Mouse (Mus musculus) forebrain, embryonic 11.5 days (tissue): ENCODE measurements around the gene Clic1. TPM values are rescaled to one million over a fixed set of nuclear protein-coding genes. Genes with fewer than 3 reads are reported as not detected.

Experiments
- ATAC-seq: fragments of 200-750 bp; cut with Nextera tagmentation; replicated peaks from 2 replicates; pipeline ENCODE4 v1.8.0; 2017; ENCODE audit warnings: moderate TSS enrichment; ENCODE audit not compliant: low FRiP score
- DNase-seq: peaks from one replicate; pipeline ENCODE4 v3.0.0-alpha.2; 2017; ENCODE audit warnings: low spot score
- H3K27ac ChIP-seq: fragments of 300-500 bp; sonication (generic); 2 replicates; pipeline ENCODE4 v1.5.1; 2014; ENCODE audit warnings: low read depth, low read length
- H3K27me3 ChIP-seq: fragments of 300-500 bp; sonication (generic); 2 replicates; pipeline ENCODE4 v1.6.1; 2014; ENCODE audit warnings: mild to moderate bottlenecking, low read length, mixed read lengths; ENCODE audit not compliant: control insufficient read depth, insufficient read depth
- H3K36me3 ChIP-seq: fragments of 300-500 bp; sonication (generic); 2 replicates; pipeline ENCODE4 v1.6.1; 2014; ENCODE audit warnings: mild to moderate bottlenecking, low read length, moderate library complexity, mixed read lengths; ENCODE audit not compliant: control insufficient read depth, insufficient read depth
- H3K4me1 ChIP-seq: fragments of 300-500 bp; sonication (generic); replicated peaks from 2 replicates; pipeline ENCODE4 v1.6.1; 2014; ENCODE audit warnings: low read length, mixed read lengths; ENCODE audit not compliant: control insufficient read depth, insufficient read depth
- H3K4me2 ChIP-seq: fragments of 300-500 bp; sonication (generic); 2 replicates; pipeline ENCODE4 v1.6.1; 2014; ENCODE audit warnings: low read depth, mild to moderate bottlenecking, low read length, moderate library complexity, mixed read lengths; ENCODE audit not compliant: severe bottlenecking
- H3K4me3 ChIP-seq: fragments of 300-500 bp; sonication (generic); 2 replicates; pipeline ENCODE4 v1.5.1; 2014; ENCODE audit warnings: low read depth, low read length
- H3K9ac ChIP-seq: fragments of 300-500 bp; sonication (generic); 2 replicates; pipeline ENCODE4 v1.6.1; 2014; ENCODE audit warnings: low read length
- H3K9me3 ChIP-seq: fragments of 300-500 bp; sonication (generic); 2 replicates; pipeline ENCODE4 v1.6.1; 2016; ENCODE audit warnings: low read length, mixed read lengths; ENCODE audit not compliant: control insufficient read depth
- WGBS: fragments of 180-500 bp; shearing (Covaris S2); extraction: QIAGEN DNeasy Blood & Tissue Kit; methylation state at CpG from one replicate; pipeline ENCODE4 v1.1.7; 2014; 5-methylcytosine and 5-hydroxymethylcytosine counted together
- polyA plus RNA-seq: library from polyadenylated mRNA; unstranded; fragments of >200 nt; fragmentation: Nextera tagmentation; extraction: Ambion mirVana; gene quantifications from 2 replicates; pipeline ENCODE4 v1.2.1, GENCODE M21; 2014

The Clic1 gene
- polyA plus RNA-seq, result 67.7 and 74.5 TPM in 2 replicates

GRCm38 (mm10) chr17:35049561-35050016 is at the start of gene Clic1:
TSS of gene Clic1 (plus strand) at chr17:35049966.
- DNase-seq (peak; percentile 88), ATAC-seq (peak; percentile 5; the same call in 1 of the 2 replicates)
- H3K9ac ChIP-seq, result peak within 1 kb of the TSS; percentile 79
- peak within 1 kb of the TSS; percentile 86 for H3K27ac ChIP-seq
- WGBS, result 1% methylated on average over 11 of the region's 11 CpGs
- H3K9me3 ChIP-seq, result no peaks in the 10 kb centered on the region; the same call in none of the 2 replicates
- H3K4me3 ChIP-seq, result peak within 1 kb of the TSS; percentile 58
- peaks cover 32% of the 10 kb centered on the region for H3K4me1 ChIP-seq
- H3K27me3 ChIP-seq, result no peaks in the 10 kb centered on the region
- peak within 1 kb of the TSS; percentile 88 for H3K4me2 ChIP-seq
- peaks cover 5% of the 10 kb centered on the region for H3K36me3 ChIP-seq

GRCm38 (mm10) chr17:35000717-35001451 is 48.9 kb upstream of the Clic1 start, which contains the start of gene Vars:
TSS of gene Vars (plus strand) at chr17:35000987.
- Histone ChIP-seq H3K4me1 (peaks cover 20% of the 10 kb centered on the region; the same call in 1 of the 2 replicates), H3K36me3 (peaks cover 17% of the 10 kb centered on the region), H3K4me2 (peak within 1 kb of the TSS; percentile 99), H3K9ac (peak within 1 kb of the TSS; percentile 84), H3K27me3 (no peaks in the 10 kb centered on the region), H3K9me3 (no peaks in the 10 kb centered on the region), H3K4me3 (peak within 1 kb of the TSS; percentile 62), H3K27ac (peak within 1 kb of the TSS; percentile 96)
- ATAC-seq (peak; percentile 91), DNase-seq (peak; percentile 97)
- WGBS, result under 1% methylated on average over 74 of the region's 83 CpGs

- Histone ChIP-seq H3K36me3 (peaks cover 19% of the 10 kb centered on the region), H3K27ac (peak overlapping the region; percentile 96)
Observed at GRCm38 (mm10) chr17:35001452-35002152, 48.2 kb upstream of the Clic1 start.

GRCm38 (mm10) chr17:35002153-35002865 is 47.5 kb upstream of the Clic1 start:
- Histone ChIP-seq H3K27me3 (no peaks in the 10 kb centered on the region), H3K9ac (peak overlapping the region; percentile 84), H3K4me3 (peak overlapping the region; percentile 62), H3K4me2 (peak overlapping the region; percentile 99), H3K4me1 (peaks cover 19% of the 10 kb centered on the region; the same call in 1 of the 2 replicates), H3K36me3 (peaks cover 21% of the 10 kb centered on the region), H3K9me3 (no peaks in the 10 kb centered on the region), H3K27ac (no peak overlapping the region)
- no peak for DNase-seq
- WGBS, result 14% methylated on average over 12 of the region's 12 CpGs
- no peak for ATAC-seq

More at GRCm38 (mm10) chr17:35001452-35002152, 48.2 kb upstream of the Clic1 start:
- no peak for DNase-seq
- Histone ChIP-seq H3K9ac (peak overlapping the region; percentile 84), H3K9me3 (no peaks in the 10 kb centered on the region), H3K4me1 (peaks cover 20% of the 10 kb centered on the region; the same call in 1 of the 2 replicates), H3K27me3 (no peaks in the 10 kb centered on the region), H3K4me2 (peak overlapping the region; percentile 99), H3K4me3 (peak overlapping the region; percentile 62)
- no peak; the same call in 1 of the 2 replicates for ATAC-seq
- WGBS, result 1% methylated on average over 35 of the region's 35 CpGs

- Histone ChIP-seq H3K4me3 (peak overlapping the region; percentile 62), H3K27ac (no peak overlapping the region), H3K9me3 (no peaks in the 10 kb centered on the region), H3K36me3 (peaks cover 18% of the 10 kb centered on the region), H3K4me2 (peak overlapping the region; percentile 99; the same call in 1 of the 2 replicates), H3K4me1 (peaks cover 17% of the 10 kb centered on the region; the same call in 1 of the 2 replicates), H3K9ac (peak overlapping the region; percentile 84), H3K27me3 (no peaks in the 10 kb centered on the region)
- WGBS, result 80% methylated on average over 9 of the region's 9 CpGs
- ATAC-seq, result no peak
- DNase-seq, result no peak
Observed at GRCm38 (mm10) chr17:35003022-35003838, 46.5 kb upstream of the Clic1 start.

GRCm38 (mm10) chr17:35004075-35004717 is 45.6 kb upstream of the Clic1 start:
- no peak overlapping the region for H3K4me3 ChIP-seq
- DNase-seq, result no peak
- no peak overlapping the region for H3K27ac ChIP-seq
- H3K9ac ChIP-seq, result no peak overlapping the region
- peaks cover 17% of the 10 kb centered on the region for H3K36me3 ChIP-seq
- no peaks in the 10 kb centered on the region for H3K9me3 ChIP-seq
- no peak for ATAC-seq
- 97% methylated on average over 17 of the region's 17 CpGs for WGBS
- peaks cover 17% of the 10 kb centered on the region; the same call in 1 of the 2 replicates for H3K4me1 ChIP-seq
- H3K27me3 ChIP-seq, result no peaks in the 10 kb centered on the region
- H3K4me2 ChIP-seq, result no peak overlapping the region

GRCm38 (mm10) chr17:35005158-35005557 is 44.6 kb upstream of the Clic1 start:
- peaks cover 13% of the 10 kb centered on the region; the same call in 1 of the 2 replicates for H3K4me1 ChIP-seq
- no peaks in the 10 kb centered on the region for H3K27me3 ChIP-seq
- ATAC-seq (no peak), DNase-seq (no peak)
- whole genome bisulfite sequencing, result 91% methylated on average over 10 of the region's 10 CpGs
- no peaks in the 10 kb centered on the region for H3K9me3 ChIP-seq
- peaks cover 17% of the 10 kb centered on the region for H3K36me3 ChIP-seq
- H3K27ac ChIP-seq, result no peak overlapping the region
- no peak overlapping the region for H3K4me3 ChIP-seq
- no peak overlapping the region for H3K9ac ChIP-seq
- H3K4me2 ChIP-seq, result no peak overlapping the region
